Mouse (Mus musculus) thymus, adult 2 months (tissue): ENCODE measurements around the gene BC030867.
A peak's percentile ranks its signal among the peaks of the same experiment; 100 is the strongest.

Experiments used
- CTCF ChIP-seq: fragments of 200-500 bp; IDR thresholded peaks from 2 replicates; pipeline ENCODE4 v1.5.1; 2012; ENCODE audit warnings: mild to moderate bottlenecking, control low read depth, low read length, moderate library complexity, borderline replicate concordance; ENCODE audit not compliant: control insufficient read depth, poor library complexity, insufficient read depth; ENCODE audit errors: extremely low read depth
- POLR2A ChIP-seq: fragments of 200-500 bp; IDR thresholded peaks from 2 replicates; pipeline ENCODE4 v1.6.1; 2012; ENCODE audit warnings: mild to moderate bottlenecking, low read length, control low read depth, moderate library complexity; ENCODE audit not compliant: control insufficient read depth, poor library complexity, insufficient read depth; ENCODE audit errors: extremely low read depth

- TF ChIP-seq CTCF, result peak; percentile 48; the same call in 1 of the 2 replicates
- no peak for TF ChIP-seq POLR2A
Observed at GRCm38 (mm10) chr11:102209742-102210141, 38.9 kb upstream of the BC030867 start.
